Mouse (Mus musculus): ENCODE measurements around the gene Rxfp4.

The Rxfp4 gene

GRCm38 (mm10) chr3:88604863-88605262 lies 48.1 kb downstream of the Rxfp4 start:
- H3K4me3 ChIP-seq (replicated peaks; ENCODE audit: low read length), result no peak overlapping the region
- no peaks in the 10 kb centered on the region for H3K36me3 ChIP-seq (ENCODE audit: insufficient read depth, low read length)
- H3K27me3 ChIP-seq (ENCODE audit: insufficient read depth, low read length), result no peaks in the 10 kb centered on the region
- peaks cover 62% of the 10 kb centered on the region for H3K4me1 ChIP-seq (replicated peaks; ENCODE audit: low read depth, low read length)
- H3K9me3 ChIP-seq (ENCODE audit: low read length), result no peaks in the 10 kb centered on the region
- no peak for TF ChIP-seq CTCF (conservative IDR thresholded peaks at IDR 0.05; ENCODE audit: low read length)
- no peak for TF ChIP-seq NANOG (IDR thresholded peaks at IDR 0.05; ENCODE audit: borderline replicate concordance, low read length)
- TF ChIP-seq POU5F1 (IDR thresholded peaks at IDR 0.05; ENCODE audit: borderline replicate concordance, low read length), result no peak

- Histone ChIP-seq H3K36me3 (ENCODE audit: insufficient read depth, low read length) (no peaks in the 10 kb centered on the region), H3K27me3 (ENCODE audit: insufficient read depth, low read length) (no peaks in the 10 kb centered on the region), H3K4me1 (replicated peaks; ENCODE audit: low read depth, low read length) (peaks cover 62% of the 10 kb centered on the region), H3K4me3 (replicated peaks; ENCODE audit: low read length) (no peak overlapping the region), H3K9me3 (ENCODE audit: low read length) (no peaks in the 10 kb centered on the region)
- TF ChIP-seq CTCF (conservative IDR thresholded peaks at IDR 0.05; ENCODE audit: low read length) (peak; percentile 92), NANOG (IDR thresholded peaks at IDR 0.05; ENCODE audit: borderline replicate concordance, low read length) (no peak), POU5F1 (IDR thresholded peaks at IDR 0.05; ENCODE audit: borderline replicate concordance, low read length) (no peak)
Observed at GRCm38 (mm10) chr3:88603714-88604161, 49.2 kb downstream of the Rxfp4 start.

- H3K4me1 ChIP-seq (replicated peaks; ENCODE audit: low read depth, low read length), result peaks cover 54% of the 10 kb centered on the region
- no peaks in the 10 kb centered on the region for H3K27me3 ChIP-seq (ENCODE audit: insufficient read depth, low read length)
- no peaks in the 10 kb centered on the region for H3K9me3 ChIP-seq (ENCODE audit: low read length)
- 0 out of 2 replicates have a peak, but pooled peaks have one; percentile 22 for TF ChIP-seq POU5F1 (IDR thresholded peaks at IDR 0.05; ENCODE audit: borderline replicate concordance, low read length)
- no peak for TF ChIP-seq CTCF (conservative IDR thresholded peaks at IDR 0.05; ENCODE audit: low read length)
- TF ChIP-seq NANOG (IDR thresholded peaks at IDR 0.05; ENCODE audit: borderline replicate concordance, low read length), result peak; percentile 65; the same call in 1 of the 2 replicates
- H3K36me3 ChIP-seq (ENCODE audit: insufficient read depth, low read length), result no peaks in the 10 kb centered on the region
- H3K4me3 ChIP-seq (replicated peaks; ENCODE audit: low read length), result no peak overlapping the region
Observed at GRCm38 (mm10) chr3:88602466-88602865, 50.5 kb downstream of the Rxfp4 start.

Measured in E14TG2a.4 (cell line).